Mouse (Mus musculus) liver, embryonic 15.5 days (tissue): ENCODE results near the gene Myo1c. TPM values are rescaled to one million over a fixed set of nuclear protein-coding genes. Genes with fewer than 3 reads are reported as not detected.
"Not testable (repeated sequence)": the region's sequence is repeated elsewhere in the genome, so short reads cannot be mapped to it uniquely, and the experiment has no call there.

Experiments used
- ATAC-seq: fragments of 200-750 bp; cut with Nextera tagmentation; 2 replicates; pipeline ENCODE4 v1.8.0; 2017; ENCODE audit warnings: moderate number of reproducible peaks, mild to moderate bottlenecking, moderate library complexity; ENCODE audit not compliant: insufficient read depth
- H3K27ac ChIP-seq: fragments of 300-500 bp; sonication (generic); replicated peaks from 2 replicates; pipeline ENCODE4 v1.5.1; 2015; ENCODE audit warnings: mild to moderate bottlenecking, inconsistent platforms
- H3K27me3 ChIP-seq: fragments of 300-500 bp; sonication (generic); 2 replicates; pipeline ENCODE4 v1.6.1; 2015; ENCODE audit warnings: mild to moderate bottlenecking, inconsistent platforms
- H3K36me3 ChIP-seq: fragments of 300-500 bp; sonication (generic); replicated peaks from 2 replicates; pipeline ENCODE4 v1.6.1; 2015; ENCODE audit warnings: moderate library complexity, mild to moderate bottlenecking, inconsistent platforms
- H3K4me1 ChIP-seq: fragments of 300-500 bp; sonication (generic); replicated peaks from 2 replicates; pipeline ENCODE4 v1.6.1; 2015; ENCODE audit warnings: inconsistent platforms
- H3K4me2 ChIP-seq: fragments of 300-500 bp; sonication (generic); 2 replicates; pipeline ENCODE4 v1.6.1; 2015; ENCODE audit warnings: moderate library complexity, mild to moderate bottlenecking, inconsistent platforms
- H3K4me3 ChIP-seq: fragments of 300-500 bp; sonication (generic); replicated peaks from 2 replicates; pipeline ENCODE4 v1.5.1; 2015; ENCODE audit warnings: mild to moderate bottlenecking, inconsistent platforms
- H3K9ac ChIP-seq: fragments of 300-500 bp; sonication (generic); 2 replicates; pipeline ENCODE4 v1.6.1; 2015; ENCODE audit warnings: moderate library complexity, mild to moderate bottlenecking, inconsistent platforms
- H3K9me3 ChIP-seq: fragments of 300-500 bp; sonication (generic); replicated peaks from 2 replicates; pipeline ENCODE4 v1.6.1; 2016; ENCODE audit warnings: inconsistent platforms
- WGBS: fragments of 180-500 bp; shearing (Covaris S2); methylation state at CpG from one replicate; pipeline ENCODE4 v1.1.7; 2015; ENCODE audit warnings: mixed read lengths; ENCODE audit not compliant: insufficient replicate concordance; 5-methylcytosine and 5-hydroxymethylcytosine counted together
- polyA plus RNA-seq: library from polyadenylated mRNA; unstranded; fragments of >200 nt; fragmentation: Nextera tagmentation; extraction: Ambion mirVana; gene quantifications from 2 replicates; pipeline ENCODE4 v1.2.1, GENCODE M21; 2015

Gene Myo1c
- polyA plus RNA-seq, 1 experiment from 2014 or later: 20.6 TPM

DNA sequence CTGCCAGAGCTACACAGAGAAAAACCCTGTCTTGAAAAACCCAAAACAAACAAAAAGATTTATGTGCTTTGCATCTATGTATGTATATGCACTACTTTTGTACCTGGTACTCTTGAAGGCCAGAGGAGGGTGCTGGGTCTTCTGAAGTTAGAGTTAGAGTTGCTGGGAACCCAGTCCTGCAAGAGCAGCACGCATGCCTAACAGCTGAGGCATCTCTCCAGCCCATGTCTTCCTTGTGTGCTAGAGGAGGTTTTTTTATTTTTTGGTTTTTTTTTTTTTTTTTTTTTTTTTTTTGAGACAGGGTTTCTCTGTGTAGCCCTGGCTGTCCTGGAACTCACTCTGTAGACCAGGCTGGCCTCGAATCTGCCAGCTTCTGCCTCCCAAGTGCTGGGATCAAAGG is 37.8 kb downstream of the Myo1c start:
- Histone ChIP-seq H3K27me3 (no peaks in the 10 kb centered on the region), H3K4me2 (no peak overlapping the region), H3K27ac (0 out of 2 replicates have a peak overlapping the region, but pooled peaks have one; percentile 2), H3K4me1 (peaks cover 13% of the 10 kb centered on the region), H3K9me3 (no peaks in the 10 kb centered on the region), H3K9ac (no peak overlapping the region), H3K36me3 (peaks cover 74% of the 10 kb centered on the region), H3K4me3 (no peak overlapping the region)
- 86% methylated on average over 2 of the region's 2 CpGs for WGBS
- ATAC-seq: no peak

DNA sequence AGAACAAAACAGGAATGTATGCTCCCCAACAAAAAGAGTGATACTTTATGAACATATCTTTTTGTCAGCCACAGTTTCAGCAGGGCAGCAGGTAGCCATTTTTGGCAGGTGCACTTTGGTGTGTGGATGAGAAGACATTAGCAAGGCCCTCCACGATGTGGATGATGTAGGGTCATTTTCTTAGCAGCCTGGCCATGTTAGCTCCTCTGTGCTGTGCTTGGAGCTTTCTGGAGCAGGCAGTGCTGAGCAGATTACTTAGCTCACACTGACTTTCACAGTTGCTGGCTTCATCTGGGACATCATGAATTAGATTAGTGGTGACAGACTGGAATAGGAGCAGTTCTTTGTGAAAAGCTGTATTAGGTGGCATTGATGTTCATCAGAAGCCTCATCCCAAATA is 39.7 kb downstream of the Myo1c start:
- Histone ChIP-seq H3K27ac (no peak overlapping the region), H3K9me3 (no peaks in the 10 kb centered on the region), H3K4me1 (peaks cover 13% of the 10 kb centered on the region), H3K4me2 (no peak overlapping the region), H3K27me3 (no peaks in the 10 kb centered on the region), H3K36me3 (peaks cover 74% of the 10 kb centered on the region), H3K4me3 (no peak overlapping the region), H3K9ac (no peak overlapping the region)
- WGBS: 73% methylated on average over 1 of the region's 1 CpGs
- no peak for ATAC-seq

DNA sequence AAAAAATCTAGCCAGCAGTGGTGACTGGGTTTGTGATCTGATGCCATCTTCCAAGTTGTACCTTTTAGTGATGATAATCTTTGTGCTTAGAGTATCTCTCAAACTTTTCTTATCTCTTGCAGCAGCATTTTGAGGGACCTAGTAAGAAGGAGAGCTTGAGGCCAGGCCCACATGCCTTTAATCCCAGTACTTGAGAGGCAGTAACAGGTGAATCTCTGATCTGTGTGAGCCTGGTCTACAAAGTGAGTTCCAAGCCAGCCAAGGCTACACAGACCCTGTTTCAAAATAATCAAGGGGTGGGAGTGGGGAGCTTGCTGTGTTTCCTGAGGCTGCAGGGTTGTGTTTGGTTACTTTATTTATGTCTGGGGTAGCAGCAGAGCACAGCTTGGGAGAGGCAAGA is 40.7 kb downstream of the Myo1c start:
- no peaks in the 10 kb centered on the region for H3K27me3 ChIP-seq
- H3K4me1 ChIP-seq: peaks cover 12% of the 10 kb centered on the region
- no peak overlapping the region for H3K27ac ChIP-seq
- H3K4me3 ChIP-seq: no peak overlapping the region
- no peak overlapping the region for H3K9ac ChIP-seq
- peaks cover 77% of the 10 kb centered on the region for H3K36me3 ChIP-seq
- H3K4me2 ChIP-seq: no peak overlapping the region
- no peak for ATAC-seq
- H3K9me3 ChIP-seq: no peaks in the 10 kb centered on the region

DNA sequence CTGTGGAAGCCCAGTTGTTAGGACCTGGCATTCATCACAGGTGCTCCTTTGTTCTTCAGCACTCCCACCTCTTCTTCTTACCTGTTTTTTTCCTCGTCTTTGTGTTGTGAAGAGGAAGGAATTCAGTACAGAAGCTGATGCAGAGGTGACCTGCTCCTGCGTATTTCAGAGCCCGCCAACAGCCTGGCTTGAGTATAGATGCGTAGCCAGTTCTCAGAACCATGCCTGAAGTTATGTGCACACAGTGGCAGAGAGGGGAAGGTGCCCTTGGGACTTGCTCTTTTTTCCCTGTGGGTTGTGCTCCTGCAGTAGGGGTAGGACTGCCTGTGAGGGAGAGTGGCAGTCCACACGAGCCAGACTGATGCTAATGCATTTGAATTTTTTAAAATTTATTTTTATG is 43.3 kb downstream of the Myo1c start:
- WGBS: 88% methylated on average over 5 of the region's 5 CpGs
- no peaks in the 10 kb centered on the region for H3K9me3 ChIP-seq

GRCm38 (mm10) chr11:75697464-75697863 is 47.2 kb downstream of the Myo1c start:
- WGBS: 93% methylated on average over 3 of the region's 3 CpGs
- peaks cover 97% of the 10 kb centered on the region for H3K36me3 ChIP-seq

More for the DNA sequence above, 43.3 kb downstream of the Myo1c start:
- no peak overlapping the region for H3K4me2 ChIP-seq
- H3K9ac ChIP-seq: no peak overlapping the region
- H3K36me3 ChIP-seq: peaks cover 93% of the 10 kb centered on the region
- H3K4me3 ChIP-seq: no peak overlapping the region
- no peak overlapping the region for H3K27ac ChIP-seq
- ATAC-seq: no peak
- no peaks in the 10 kb centered on the region for H3K27me3 ChIP-seq
- 0 out of 2 replicates have a peak, but pooled peaks cover 3% of the 10 kb centered on the region for H3K4me1 ChIP-seq

DNA sequence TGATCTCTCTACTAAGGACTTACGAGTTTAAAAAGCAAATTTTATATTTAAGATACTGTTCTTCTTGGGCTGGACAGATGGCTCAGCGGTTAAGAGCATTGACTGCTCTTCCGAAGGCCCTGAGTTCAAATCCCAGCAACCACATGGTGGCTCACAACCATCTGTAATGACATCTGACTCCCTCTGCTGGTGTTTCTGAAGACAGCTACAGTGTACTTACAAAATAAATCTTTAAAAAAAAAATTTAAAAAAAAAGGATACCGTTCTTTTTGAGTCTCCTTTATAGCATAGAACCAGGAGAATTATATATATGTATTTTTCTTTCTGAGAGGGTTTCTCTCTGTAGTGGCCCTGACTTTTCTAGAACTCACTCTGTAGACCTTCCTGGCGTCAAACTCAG is 50.3 kb downstream of the Myo1c start:
- no peak overlapping the region for H3K9ac ChIP-seq
- no peak for ATAC-seq
- no peaks in the 10 kb centered on the region for H3K9me3 ChIP-seq
- WGBS: 88% methylated on average over 5 of the region's 5 CpGs
- H3K4me2 ChIP-seq: no peak overlapping the region
- H3K27ac ChIP-seq: no peak overlapping the region
- H3K4me1 ChIP-seq: no peaks in the 10 kb centered on the region
- H3K36me3 ChIP-seq: peaks cover 98% of the 10 kb centered on the region
- H3K4me3 ChIP-seq: no peak overlapping the region
- H3K27me3 ChIP-seq: no peaks in the 10 kb centered on the region

More at GRCm38 (mm10) chr11:75697464-75697863, 47.2 kb downstream of the Myo1c start:
- H3K9me3 ChIP-seq, H3K4me3 ChIP-seq, H3K4me2 ChIP-seq, H3K27ac ChIP-seq, H3K27me3 ChIP-seq, H3K9ac ChIP-seq, ATAC-seq, H3K4me1 ChIP-seq: not testable (repeated sequence)

DNA sequence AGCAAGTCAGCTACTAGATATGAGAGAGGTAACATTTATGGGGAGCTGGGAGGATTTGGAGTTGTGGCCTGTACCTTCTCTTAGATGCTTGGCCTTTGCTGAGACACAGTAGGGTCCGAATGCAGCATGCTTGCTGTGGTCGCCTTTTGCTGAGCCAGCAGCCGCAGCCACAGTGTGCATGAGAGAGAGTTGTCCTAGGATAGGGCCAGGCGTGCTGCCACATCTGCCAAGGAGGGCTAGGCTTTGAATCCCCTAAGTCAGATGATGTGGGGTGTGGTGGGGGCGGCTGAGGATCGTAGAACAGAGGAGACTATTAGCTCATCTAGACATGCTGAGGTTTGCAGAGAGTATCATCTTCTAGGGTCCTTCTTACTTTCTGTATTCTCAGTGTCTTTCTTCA is 52.5 kb downstream of the Myo1c start:
- Histone ChIP-seq H3K4me2 (no peak overlapping the region), H3K9me3 (no peaks in the 10 kb centered on the region), H3K4me1 (no peaks in the 10 kb centered on the region), H3K36me3 (peaks cover 94% of the 10 kb centered on the region), H3K27ac (no peak overlapping the region), H3K9ac (no peak overlapping the region), H3K4me3 (no peak overlapping the region), H3K27me3 (no peaks in the 10 kb centered on the region)
- WGBS: 85% methylated on average over 6 of the region's 6 CpGs
- ATAC-seq: no peak

- Histone ChIP-seq H3K4me2 (no peak overlapping the region), H3K27ac (no peak overlapping the region), H3K4me3 (no peak overlapping the region), H3K4me1 (no peaks in the 10 kb centered on the region), H3K36me3 (peaks cover 85% of the 10 kb centered on the region), H3K9ac (no peak overlapping the region), H3K27me3 (no peaks in the 10 kb centered on the region), H3K9me3 (no peaks in the 10 kb centered on the region)
- ATAC-seq: no peak
- WGBS: 85% methylated on average over 2 of the region's 2 CpGs
Measured at GRCm38 (mm10) chr11:75703748-75704147, 53.4 kb downstream of the Myo1c start.

GRCm38 (mm10) chr11:75713949-75714348 is 63.6 kb downstream of the Myo1c start:
- H3K4me1 ChIP-seq: no peaks in the 10 kb centered on the region

DNA sequence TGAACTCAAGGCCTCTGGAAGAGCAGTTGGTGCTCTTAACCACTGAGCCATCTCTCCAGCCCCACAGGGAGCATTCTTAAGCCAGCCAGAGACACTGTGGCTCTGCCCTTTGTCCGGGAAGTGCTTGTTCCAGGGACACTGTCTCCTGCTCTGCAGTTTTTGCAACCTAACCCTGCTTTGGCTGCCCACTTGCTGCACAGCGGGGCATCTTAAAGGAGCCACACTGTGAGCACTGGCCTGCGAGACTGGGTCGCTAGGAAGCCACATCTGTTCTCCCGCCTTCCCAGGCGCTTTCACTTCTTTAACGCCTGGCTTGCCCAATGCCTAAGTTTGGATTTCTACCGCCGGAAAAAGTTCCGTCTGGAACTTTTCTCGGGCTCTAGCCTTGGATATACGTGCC is 65.3 kb downstream of the Myo1c start:
- no peaks in the 10 kb centered on the region for H3K27me3 ChIP-seq
- no peaks in the 10 kb centered on the region for H3K4me1 ChIP-seq
- ATAC-seq: no peak
- H3K9ac ChIP-seq: no peak overlapping the region
- no peak overlapping the region for H3K4me3 ChIP-seq
- H3K27ac ChIP-seq: no peak overlapping the region
- no peaks in the 10 kb centered on the region for H3K9me3 ChIP-seq
- WGBS: 55% methylated on average over 12 of the region's 12 CpGs
- H3K36me3 ChIP-seq: no peaks in the 10 kb centered on the region
- no peak overlapping the region for H3K4me2 ChIP-seq

More at GRCm38 (mm10) chr11:75713949-75714348, 63.6 kb downstream of the Myo1c start:
- H3K9ac ChIP-seq: no peak overlapping the region
- H3K27ac ChIP-seq: no peak overlapping the region
- 59% methylated on average over 1 of the region's 1 CpGs for WGBS
- no peaks in the 10 kb centered on the region for H3K27me3 ChIP-seq
- no peak overlapping the region for H3K4me3 ChIP-seq
- no peak overlapping the region for H3K4me2 ChIP-seq
- no peaks in the 10 kb centered on the region for H3K9me3 ChIP-seq
- no peak for ATAC-seq
- no peaks in the 10 kb centered on the region for H3K36me3 ChIP-seq

DNA sequence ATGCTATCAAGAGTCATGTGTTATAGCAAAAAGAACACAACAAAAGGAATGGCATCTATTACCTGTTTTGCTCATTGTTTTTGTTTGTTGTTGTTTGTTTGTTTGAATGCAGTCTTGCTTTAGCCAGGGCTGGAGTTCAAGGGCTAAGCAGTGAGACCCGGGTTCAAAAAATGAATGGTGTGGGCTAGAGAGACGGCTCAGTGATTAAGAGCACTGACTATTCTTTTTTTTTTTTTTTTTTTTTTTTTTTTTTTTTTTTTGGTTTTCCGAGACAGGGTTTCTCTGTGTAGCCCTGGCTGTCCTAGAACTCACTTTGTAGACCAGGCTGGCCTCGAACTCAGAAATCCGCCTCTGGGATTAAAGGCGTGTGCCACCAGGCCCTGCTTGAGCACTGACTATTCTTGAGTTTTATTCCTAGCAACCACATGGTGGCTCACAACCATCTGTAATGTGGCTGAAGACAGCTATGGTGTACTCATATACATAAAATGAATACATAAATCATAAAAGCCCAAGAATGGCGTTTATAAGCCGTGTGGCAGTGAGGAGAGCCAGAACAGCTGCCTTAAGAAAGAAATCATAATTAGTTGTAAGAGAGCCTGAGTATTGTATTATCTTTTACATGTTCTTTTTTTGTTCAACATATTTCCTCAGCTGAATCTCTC is 66.5 kb downstream of the Myo1c start:
- WGBS: 71% methylated on average over 8 of the region's 8 CpGs

GRCm38 (mm10) chr11:75722339-75722738 is 72.0 kb downstream of the Myo1c start:
- Histone ChIP-seq H3K27me3 (no peaks in the 10 kb centered on the region), H3K36me3 (0 out of 2 replicates have a peak, but pooled peaks cover 2% of the 10 kb centered on the region), H3K4me3 (no peak overlapping the region), H3K9me3 (no peaks in the 10 kb centered on the region; the same call in 1 of the 2 replicates), H3K27ac (no peak overlapping the region), H3K4me2 (no peak overlapping the region), H3K9ac (no peak overlapping the region), H3K4me1 (no peaks in the 10 kb centered on the region)
- ATAC-seq: no peak
- WGBS: 38% methylated on average over 4 of the region's 4 CpGs

More for the DNA sequence above, 66.5 kb downstream of the Myo1c start:
- H3K4me2 ChIP-seq: no peak overlapping the region
- H3K4me3 ChIP-seq: no peak overlapping the region
- 0 out of 2 replicates have a peak, but pooled peaks cover 2% of the 10 kb centered on the region for H3K36me3 ChIP-seq
- no peaks in the 10 kb centered on the region for H3K9me3 ChIP-seq
- H3K4me1 ChIP-seq: no peaks in the 10 kb centered on the region
- H3K27ac ChIP-seq: no peak overlapping the region
- no peak for ATAC-seq
- no peak overlapping the region for H3K9ac ChIP-seq
- H3K27me3 ChIP-seq: no peaks in the 10 kb centered on the region
